Mouse (Mus musculus): ENCODE data around the gene Tll2. TPM values are rescaled to one million over a fixed set of nuclear protein-coding genes. Genes with fewer than 3 reads are reported as not detected.
A peak's percentile ranks its signal among the peaks of the same experiment; 100 is the strongest.

The Tll2 gene
- total RNA-seq, 2 experiments from 2014 or later: 0.31 to 0.32 TPM

DNA sequence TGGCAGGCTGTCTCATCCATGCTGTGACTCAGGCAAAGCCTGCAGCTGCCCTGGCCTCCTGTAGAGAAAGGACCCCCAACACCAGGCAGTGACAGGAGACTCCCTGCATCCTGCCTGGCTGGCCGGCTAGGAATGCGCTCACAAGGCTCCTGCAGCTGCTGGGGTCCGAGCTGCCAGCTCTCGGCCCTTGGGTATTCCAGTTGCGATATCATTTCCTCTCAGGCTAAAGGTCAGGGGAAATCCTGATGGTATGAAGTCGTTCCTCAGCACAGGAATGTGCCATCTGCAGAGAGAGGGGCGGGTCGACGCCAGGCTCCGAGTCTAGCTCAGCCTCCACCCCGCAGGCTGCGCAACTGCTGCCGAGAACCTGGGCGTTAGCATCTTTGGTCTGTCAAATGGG, 46.2 kb downstream of the Tll2 start:
- peak; percentile 68 to 80 for DNase-seq

DNA sequence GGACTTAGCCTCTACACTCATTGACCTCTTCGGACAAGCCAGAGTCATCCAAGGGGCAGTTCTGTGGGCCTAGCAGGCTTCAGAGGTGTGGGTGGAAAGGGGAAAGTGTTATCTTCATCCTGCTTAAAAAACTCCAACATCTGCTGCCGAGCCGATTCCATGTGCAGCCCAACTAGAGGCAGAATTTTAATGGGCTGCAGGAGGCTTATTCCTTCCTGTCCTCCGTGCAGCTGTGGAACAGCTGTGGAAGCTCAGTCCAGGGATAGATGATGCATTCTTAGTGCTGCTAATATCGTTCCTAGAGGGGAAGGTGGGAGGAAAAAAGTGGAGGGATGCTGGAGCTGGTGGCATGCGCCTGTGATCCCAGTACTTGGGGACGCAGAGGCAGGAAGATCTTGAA, 52.0 kb downstream of the Tll2 start:
- DNase-seq: peak; percentile 41 to 72

- DNase-seq: peak; percentile 56 to 79
Measured at GRCm38 (mm10) chr19:41152462-41152861, 54.2 kb downstream of the Tll2 start.

DNA sequence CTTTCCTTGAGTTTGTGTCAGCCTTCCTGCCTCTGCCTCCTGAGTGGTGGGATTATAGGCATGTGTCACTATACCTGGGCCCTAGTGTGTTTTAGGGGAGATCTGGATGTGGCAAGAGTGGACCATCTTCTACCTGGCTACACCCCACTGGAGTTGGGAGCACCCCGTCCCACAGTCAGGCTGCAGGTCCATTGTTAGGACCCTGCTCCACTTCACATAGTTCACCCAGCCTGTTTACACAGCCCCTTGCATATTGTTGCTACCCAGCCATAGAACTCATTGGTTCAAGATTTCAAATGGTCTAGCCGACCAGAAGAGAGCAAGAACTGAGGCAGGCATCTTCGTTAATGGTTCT, 54.6 kb downstream of the Tll2 start:
- DNase-seq: no peak

DNA sequence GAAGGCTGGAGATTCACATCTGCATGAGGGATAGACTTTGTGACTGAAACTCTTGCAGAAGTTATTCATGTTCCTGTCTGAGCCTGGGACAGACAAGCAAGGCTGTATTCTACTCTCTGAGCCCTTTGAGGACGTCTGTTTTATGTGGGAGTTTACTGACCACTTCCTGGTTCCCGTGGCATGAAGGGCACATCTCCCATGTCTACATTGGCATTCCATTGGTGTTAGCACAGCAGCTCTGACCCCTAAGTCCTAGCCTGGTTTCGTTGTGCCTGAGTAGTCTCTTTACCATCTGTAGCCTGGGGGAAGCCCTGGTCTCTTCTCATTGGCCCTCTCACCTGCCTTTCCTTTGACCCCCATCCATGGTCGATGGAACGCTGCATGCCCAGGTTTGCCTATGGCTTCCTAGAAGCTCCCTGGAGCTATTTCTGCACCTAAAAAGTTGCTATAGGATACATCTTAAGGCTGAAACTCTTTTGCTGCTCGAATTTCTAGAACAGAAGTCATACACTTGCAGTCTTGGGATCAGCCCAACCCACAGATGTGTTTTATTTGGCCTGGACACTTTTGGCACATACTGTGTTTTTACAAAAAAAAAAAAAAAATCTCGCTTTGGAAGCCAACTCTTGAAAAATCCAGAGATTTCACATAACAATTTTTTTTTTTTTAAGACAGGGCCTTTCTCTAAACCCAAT, 55.2 kb downstream of the Tll2 start:
- peak; percentile 62 to 69 for DNase-seq

- DNase-seq: no peak
Measured at GRCm38 (mm10) chr19:41140961-41141360, 65.7 kb downstream of the Tll2 start.

DNA sequence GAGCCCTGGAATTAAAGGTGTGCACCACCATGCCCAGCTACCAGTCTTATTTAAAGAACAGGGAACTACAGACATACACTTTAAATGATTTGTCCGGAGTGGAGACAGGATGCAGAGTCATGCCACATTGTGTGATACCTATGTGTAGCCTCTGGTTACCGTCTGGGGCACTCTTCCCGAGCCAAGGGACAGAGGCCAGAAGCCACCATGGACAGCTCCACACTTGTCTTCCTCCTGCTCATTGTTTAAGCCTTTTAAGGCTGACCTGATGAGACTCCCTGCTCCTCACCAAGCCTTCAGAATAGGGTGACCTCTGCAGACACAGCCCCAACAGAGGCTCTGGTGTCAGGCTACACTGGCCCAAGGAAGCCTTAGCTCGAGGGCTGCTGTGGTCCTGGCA, 67.0 kb downstream of the Tll2 start:
- DNase-seq: no peak

DNA sequence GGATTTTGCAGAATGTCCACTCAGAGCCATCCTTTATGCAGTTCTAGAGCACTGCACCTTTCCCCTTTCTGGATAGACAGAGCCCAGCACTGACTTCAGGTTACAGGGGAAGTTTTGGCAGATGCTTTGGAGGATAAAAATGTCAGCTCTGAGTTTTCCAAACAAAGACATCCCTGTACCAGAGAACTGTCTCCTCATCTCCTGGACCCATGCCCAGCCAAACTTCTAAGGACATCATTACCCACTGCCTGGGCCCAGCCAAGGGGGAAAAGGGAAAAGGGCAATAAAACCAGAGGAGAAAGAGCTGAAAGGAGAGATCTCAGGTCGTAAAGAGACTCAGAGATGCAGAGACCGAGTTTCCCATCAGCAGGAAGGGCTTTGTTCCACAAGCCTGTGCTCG, 83.6 kb downstream of the Tll2 start:
- DNase-seq: no peak

GRCm38 (mm10) chr19:41119924-41120323, 86.7 kb downstream of the Tll2 start:
- DNase-seq: no peak

GRCm38 (mm10) chr19:41118346-41118745, 88.3 kb downstream of the Tll2 start:
- no peak for DNase-seq

GRCm38 (mm10) chr19:41117334-41117733, 89.3 kb downstream of the Tll2 start:
- DNase-seq: peak in 1 of 2 experiments; percentile 11

- no peak for DNase-seq
Measured at GRCm38 (mm10) chr19:41114611-41115010, 92.0 kb downstream of the Tll2 start.

GRCm38 (mm10) chr19:41113911-41114531, 92.6 kb downstream of the Tll2 start:
- no peak for DNase-seq

DNA sequence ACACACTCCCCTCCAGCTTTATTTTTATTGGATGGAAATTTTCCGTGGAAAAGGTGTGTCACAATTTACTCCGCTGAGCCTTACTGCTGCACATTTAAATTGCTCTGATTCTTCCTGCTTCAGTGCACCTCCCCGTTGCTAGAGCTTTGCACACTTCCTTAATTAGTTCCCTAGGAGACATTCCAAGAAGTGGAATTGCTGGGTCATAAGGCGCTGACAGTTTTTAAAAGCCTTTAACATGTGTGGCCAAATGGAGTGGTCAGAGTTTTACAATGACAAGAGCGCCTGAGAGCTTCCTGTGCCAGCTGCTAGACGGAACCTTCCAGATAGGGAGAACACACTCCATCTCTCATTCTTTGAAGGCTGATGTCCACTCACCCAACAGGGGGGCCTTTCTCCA, 94.0 kb downstream of the Tll2 start:
- no peak for DNase-seq

GRCm38 (mm10) chr19:41109991-41110390, 96.6 kb downstream of the Tll2 start:
- no peak for DNase-seq

DNA sequence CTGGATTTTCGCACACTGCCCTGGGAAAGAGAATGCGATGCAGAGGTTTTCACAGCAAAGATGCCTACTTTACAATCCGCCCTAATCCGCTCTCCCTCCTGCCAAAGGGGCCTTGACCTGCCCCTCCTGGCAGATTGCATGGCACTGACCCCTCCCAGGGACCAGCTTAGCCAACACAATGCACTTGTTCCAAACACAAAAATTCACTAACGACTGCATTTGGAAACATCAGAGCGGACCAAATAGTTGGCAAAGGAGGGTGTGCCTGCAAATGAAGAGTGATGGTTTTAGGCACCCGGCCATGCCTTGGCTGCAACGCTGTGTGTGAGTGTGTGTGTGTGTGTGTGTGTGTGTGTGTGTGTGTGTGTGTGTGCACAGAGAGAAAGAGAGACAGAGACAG, 97.1 kb downstream of the Tll2 start:
- DNase-seq: no peak

GRCm38 (mm10) chr19:41108666-41109065, 98.0 kb downstream of the Tll2 start:
- peak in 1 of 2 experiments; percentile 37 for DNase-seq

DNA sequence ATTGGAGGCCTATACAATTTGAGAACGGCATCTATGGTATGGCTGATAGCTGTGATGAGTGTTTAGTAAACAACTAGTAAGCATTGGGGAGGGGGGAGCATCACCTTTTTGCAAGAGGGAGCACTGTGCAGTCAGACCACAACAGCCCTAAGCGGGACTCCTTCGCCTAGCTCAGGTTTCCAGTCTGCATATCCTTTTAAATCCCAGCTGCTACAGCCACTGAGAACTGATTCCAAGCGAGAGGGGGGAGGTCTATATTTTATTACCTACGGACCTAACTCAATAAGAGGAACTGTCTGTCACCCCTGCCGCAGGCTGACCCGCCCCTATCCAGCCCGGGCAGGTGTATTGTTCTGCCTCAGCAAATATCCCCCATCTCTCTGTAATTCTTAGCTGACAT, 99.1 kb downstream of the Tll2 start:
- DNase-seq: no peak

- peak in 1 of 2 experiments; percentile 49 for DNase-seq
Measured at GRCm38 (mm10) chr19:41104922-41105321, 101.7 kb downstream of the Tll2 start.

- DNase-seq: peak; percentile 78 to 88
Measured at GRCm38 (mm10) chr19:41101390-41101789, 105.2 kb downstream of the Tll2 start.

DNA sequence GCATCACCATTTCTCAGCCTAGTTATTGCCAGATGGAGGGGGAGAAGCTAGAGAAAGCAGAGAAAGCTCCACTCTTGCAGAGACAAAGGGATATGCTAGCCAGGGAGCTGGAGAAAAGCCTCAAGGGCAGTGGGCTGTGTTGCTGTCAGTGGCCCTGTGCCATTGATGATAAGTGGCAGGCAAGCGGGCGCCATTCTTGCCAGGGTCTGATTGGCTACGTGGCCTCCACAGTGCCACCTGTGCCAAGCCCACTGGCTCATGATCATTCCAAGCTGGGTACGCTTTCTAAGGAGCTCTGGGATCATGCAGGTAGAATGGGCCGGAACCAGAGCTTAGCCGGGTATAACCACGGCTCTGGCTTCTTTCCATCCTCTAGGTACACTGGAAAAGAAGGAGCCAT, 105.8 kb downstream of the Tll2 start:
- DNase-seq: peak; percentile 22 to 52

GRCm38 (mm10) chr19:41097038-41097437, 109.6 kb downstream of the Tll2 start:
- no peak for DNase-seq

DNA sequence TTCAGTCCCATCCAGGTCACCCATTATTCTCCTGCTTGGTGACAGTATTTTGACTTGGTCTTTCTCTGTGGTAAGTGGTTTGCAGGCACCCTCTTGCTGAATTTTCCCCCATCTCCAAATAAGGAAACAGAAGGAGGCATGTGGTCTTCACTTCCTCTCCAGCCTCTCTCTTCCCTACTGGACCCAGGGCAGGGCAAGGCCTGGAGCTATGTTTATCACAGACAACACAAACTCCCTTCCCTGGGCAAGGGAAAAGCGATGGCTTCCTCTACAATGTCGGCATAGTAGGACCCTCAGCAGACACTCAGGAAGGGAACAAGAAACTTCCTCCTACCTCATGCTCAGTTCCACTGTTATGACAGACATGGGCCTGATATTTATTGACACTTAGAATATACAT, 114.7 kb downstream of the Tll2 start:
- DNase-seq: no peak

GRCm38 (mm10) chr19:41089833-41090232, 116.8 kb downstream of the Tll2 start:
- DNase-seq: peak; percentile 35 to 78

Measured in heart, adult 18-20 months (tissue).